Mouse (Mus musculus) heart, postnatal 36 days (tissue): ENCODE data around the gene AW549877. TPM values are rescaled to one million over a fixed set of nuclear protein-coding genes. Genes with fewer than 3 reads are reported as not detected.

Experiments
- DNase-seq, 2 experiments: peaks; one replicate each; pipeline ENCODE4 v3.0.0; 2021 to 2022
- intact Hi-C: fragments of 180-260 bp; cut with DNase I; formaldehyde crosslinking; loops from one replicate; pipeline ENCODE4 v1.15.1; 2025
- total RNA-seq, 2 experiments: library from RNA; stranded (reverse); gene quantifications; 2 replicates each; pipeline ENCODE4 v1.2.3; 2021

The AW549877 gene
- total RNA-seq: 10 to 100 TPM; 23.7 to 24.5 TPM

GRCm38 (mm10) chr15:3995448-3996266 lies at the start of gene AW549877:
Gene AW549877 (minus strand): TSS chr15:3995744.
- intact Hi-C loops: loop anchor here (1.0 to 10.0 kb wide), 4 partner anchors 16 to 561 kb away; partner anchors contain the start of genes Fbxo4 and Oxct1
- DNase-seq: peak; percentile 98 to 99

DNA sequence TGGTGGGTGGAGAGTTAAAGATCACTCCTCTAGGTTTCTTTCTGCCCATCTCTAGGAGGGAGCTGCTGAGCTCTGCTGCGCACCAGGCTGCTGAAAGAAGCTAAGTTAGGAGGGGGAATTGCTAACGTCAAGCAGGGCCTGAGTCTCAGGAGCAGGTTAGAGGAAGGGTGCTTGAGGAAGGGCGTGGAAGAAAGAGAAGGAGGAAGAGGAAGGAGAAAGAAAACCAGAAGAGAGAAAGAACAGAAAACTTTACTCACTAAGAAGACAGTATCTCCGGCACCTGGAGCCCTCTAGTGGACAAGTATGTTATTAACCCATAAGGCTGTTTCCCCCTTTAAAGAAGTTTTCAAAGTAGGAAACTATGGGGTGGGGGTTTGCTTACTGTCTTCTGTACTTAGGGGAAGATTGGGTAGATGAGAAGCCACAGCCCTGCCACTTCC lies 47.5 kb upstream of the AW549877 start:
- DNase-seq: no peak
- intact Hi-C loops: loop anchor here (1.0 to 5.0 kb wide), 3 partner anchors 46 to 746 kb away; partner anchors contain the start of gene AW549877

- intact Hi-C loops: loop anchor here (5.0 kb wide), 2 partner anchors 45 to 745 kb away; partner anchors contain the start of gene AW549877
- no peak for DNase-seq
These were observed 46.9 kb upstream of the AW549877 start for GRCm38 (mm10) chr15:4042423-4042822.

DNA sequence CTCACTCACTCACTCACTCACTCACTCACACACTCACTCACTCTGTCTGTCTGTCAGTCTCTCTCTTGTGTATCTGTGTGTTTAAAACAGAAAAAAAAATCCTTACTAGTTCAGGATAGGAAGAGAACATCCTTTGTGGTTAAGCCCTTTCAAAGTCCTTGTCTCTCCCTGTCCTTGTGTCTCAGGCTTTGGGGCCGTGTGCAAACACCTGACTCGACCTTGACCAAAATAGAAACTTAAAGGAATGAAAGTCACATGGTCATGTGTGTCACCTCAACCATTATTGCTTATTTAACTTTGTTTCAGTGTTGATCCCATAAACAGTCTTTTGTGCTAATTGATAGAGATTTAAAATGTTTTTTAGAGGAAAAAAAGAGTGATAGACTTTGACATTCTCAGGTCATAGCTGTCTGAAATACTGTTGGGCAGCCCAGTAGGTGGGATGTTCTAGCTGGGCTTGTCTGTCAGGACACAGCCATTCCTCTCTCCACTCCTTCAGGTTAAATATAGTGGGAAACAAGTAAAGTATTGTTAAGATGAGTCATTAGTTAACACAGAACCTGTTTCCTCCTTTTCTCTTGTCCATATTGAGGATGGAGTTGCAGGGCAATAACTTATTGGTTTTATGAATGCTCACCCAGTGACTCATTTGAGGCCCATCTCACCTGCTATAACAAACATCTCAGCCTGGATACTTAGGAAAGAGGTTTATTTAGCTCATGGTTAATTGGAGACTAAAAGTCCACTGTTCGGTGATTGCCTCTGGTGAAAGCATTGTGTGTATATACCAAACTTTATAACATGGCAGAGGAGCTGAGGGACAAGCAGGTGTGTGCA lies 37.8 kb upstream of the AW549877 start:
- DNase-seq: no peak

GRCm38 (mm10) chr15:4028960-4029359 lies 33.4 kb upstream of the AW549877 start:
- no peak for DNase-seq
- intact Hi-C loops: loop anchor here (5.0 to 10.0 kb wide), 2 partner anchors 67 to 594 kb away; no protein-coding TSS in a partner anchor

More for the DNA sequence above, 37.8 kb upstream of the AW549877 start:
- intact Hi-C loops: no loop called here

- intact Hi-C loops: loop anchor here (5.0 to 10.0 kb wide), 2 partner anchors 66 to 594 kb away; no protein-coding TSS in a partner anchor
- no peak for DNase-seq
These were observed 32.8 kb upstream of the AW549877 start for GRCm38 (mm10) chr15:4028411-4028700.

DNA sequence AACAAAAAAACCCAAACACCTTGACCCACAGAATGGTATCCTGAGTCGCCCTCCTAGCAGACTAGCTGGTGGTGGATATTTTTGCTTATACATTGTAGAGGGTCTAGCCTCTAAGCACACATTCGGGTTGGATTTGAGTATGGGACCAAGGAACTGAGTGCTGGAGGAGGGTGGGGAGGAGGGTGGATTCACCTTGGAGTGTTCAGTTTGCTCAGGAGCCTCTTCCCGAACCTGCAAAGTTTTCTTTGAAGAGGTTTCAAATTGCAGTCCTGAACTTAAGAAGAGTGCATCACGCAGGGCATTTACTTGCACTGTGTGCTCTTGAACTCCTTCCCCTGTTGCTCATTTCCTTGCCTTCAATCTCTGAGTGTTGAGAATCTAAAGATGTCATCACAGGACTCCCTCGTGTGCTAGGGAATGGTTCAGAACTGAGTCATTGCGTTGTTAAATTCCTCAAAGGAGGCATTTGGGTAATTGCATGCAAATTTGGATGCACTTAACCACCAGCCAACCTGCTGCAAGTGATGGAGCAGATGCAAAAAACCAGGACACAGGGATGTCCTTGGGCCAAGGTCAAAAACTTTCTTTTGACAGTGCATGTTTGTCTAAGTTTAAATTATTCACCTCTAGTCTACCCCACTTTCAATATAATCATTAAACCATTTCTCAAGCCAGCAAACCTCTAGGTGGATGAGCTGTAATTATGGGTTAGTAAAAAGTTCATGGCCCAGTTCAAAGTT lies 32.3 kb upstream of the AW549877 start:
- intact Hi-C loops: loop anchor here (1.0 to 10.0 kb wide), 3 partner anchors 49 to 593 kb away; partner anchors contain the start of gene Fbxo4
- no peak for DNase-seq

DNA sequence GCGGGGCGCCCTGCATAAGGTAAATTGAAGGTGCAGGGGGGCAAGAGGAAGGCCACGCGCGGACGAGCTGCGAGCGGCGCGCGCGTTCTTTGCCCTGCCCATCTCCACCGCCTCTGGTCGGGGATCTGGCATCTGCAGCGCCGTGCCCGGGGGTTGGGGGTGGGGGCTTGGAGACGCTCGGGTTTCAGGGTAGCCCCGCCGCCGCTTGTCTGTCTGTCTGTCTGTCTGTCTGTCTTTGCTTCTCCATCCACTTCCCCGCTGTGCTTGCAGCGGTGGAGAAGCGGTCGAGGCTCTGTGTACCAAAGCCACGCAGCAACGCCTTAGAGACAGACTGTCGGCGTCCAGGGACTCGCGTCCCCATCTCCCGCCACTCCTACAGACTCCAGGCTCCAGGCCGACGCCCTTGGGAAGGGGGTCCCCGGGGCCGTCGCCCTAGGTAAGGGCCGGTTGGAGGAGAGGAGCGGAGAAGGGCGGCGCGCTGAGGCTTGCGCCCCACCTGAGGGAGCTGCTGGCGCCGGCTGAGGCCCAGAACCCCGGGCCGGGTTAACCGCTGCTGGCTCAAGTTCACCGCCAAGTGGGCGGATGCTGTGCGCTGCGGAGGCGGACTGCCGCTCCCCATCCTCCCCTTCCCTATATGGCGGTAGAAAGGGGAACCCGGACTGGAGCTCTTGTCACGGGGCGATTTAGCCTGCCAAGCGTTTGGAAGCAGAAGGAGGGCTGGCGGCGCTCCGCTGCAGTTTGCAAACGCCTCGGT lies 31.5 kb upstream of the AW549877 start:
- intact Hi-C loops: loop anchor here (1.0 to 10.0 kb wide), 4 partner anchors 32 to 592 kb away; partner anchors contain the start of genes AW549877 and Fbxo4
- DNase-seq: peak; percentile 84 to 90

- intact Hi-C loops: loop anchor here (1.0 to 10.0 kb wide), 3 partner anchors 31 to 592 kb away; partner anchors contain the start of gene AW549877
- DNase-seq: peak; percentile 81 to 89
These were observed 30.8 kb upstream of the AW549877 start, which contains the start of gene Oxct1 for GRCm38 (mm10) chr15:4026231-4026773. Gene Oxct1 (plus strand): TSS chr15:4026383.

- intact Hi-C loops: loop anchor here (5.0 to 10.0 kb wide), 2 partner anchors 63 to 591 kb away; no protein-coding TSS in a partner anchor
- peak in 1 of 2 experiments; percentile 39 for DNase-seq
These were observed 30.0 kb upstream of the AW549877 start for GRCm38 (mm10) chr15:4025508-4025904.

GRCm38 (mm10) chr15:4024726-4025507 lies 29.4 kb upstream of the AW549877 start:
- intact Hi-C loops: loop anchor here (5.0 to 10.0 kb wide), 2 partner anchors 63 to 590 kb away; no protein-coding TSS in a partner anchor
- DNase-seq: peak in 1 of 2 experiments; percentile 22

DNA sequence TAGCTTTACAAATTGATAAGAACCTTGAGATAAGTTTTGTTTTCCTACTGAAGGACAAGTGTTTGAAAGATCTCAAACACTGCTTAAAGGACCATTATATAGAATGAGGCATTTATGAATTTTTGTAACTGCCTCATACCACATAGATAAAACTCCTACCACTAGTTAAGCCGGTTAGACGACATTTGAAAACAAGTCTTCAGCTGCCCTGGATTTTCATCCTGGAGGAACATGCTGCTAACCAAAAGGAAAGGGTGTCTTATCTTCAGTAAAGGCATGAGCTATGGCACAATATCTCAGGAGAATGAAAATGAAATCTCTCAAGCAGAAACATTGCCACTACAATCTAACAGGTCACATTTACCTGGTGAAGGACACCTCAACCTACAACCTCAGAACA lies 28.2 kb upstream of the AW549877 start:
- intact Hi-C loops: loop anchor here (10.0 kb wide), 1 partner anchor 589 kb away; no protein-coding TSS in a partner anchor
- no peak for DNase-seq

GRCm38 (mm10) chr15:4020711-4021110 lies 25.2 kb upstream of the AW549877 start:
- DNase-seq: no peak
- intact Hi-C loops: loop anchor here (10.0 kb wide), 1 partner anchor 586 kb away; no protein-coding TSS in a partner anchor

- intact Hi-C loops: no loop called here
- DNase-seq: no peak
These were observed 18.3 kb upstream of the AW549877 start for GRCm38 (mm10) chr15:4013873-4014272.

- intact Hi-C loops: no loop called here
These were observed 5.0 kb upstream of the AW549877 start for GRCm38 (mm10) chr15:4000536-4000935.

GRCm38 (mm10) chr15:3999144-3999543 lies 3.6 kb upstream of the AW549877 start:
- intact Hi-C loops: loop anchor here (5.0 to 10.0 kb wide), 2 partner anchors 43 to 564 kb away; no protein-coding TSS in a partner anchor
- DNase-seq: no peak

More at GRCm38 (mm10) chr15:4000536-4000935, 5.0 kb upstream of the AW549877 start:
- DNase-seq: no peak

DNA sequence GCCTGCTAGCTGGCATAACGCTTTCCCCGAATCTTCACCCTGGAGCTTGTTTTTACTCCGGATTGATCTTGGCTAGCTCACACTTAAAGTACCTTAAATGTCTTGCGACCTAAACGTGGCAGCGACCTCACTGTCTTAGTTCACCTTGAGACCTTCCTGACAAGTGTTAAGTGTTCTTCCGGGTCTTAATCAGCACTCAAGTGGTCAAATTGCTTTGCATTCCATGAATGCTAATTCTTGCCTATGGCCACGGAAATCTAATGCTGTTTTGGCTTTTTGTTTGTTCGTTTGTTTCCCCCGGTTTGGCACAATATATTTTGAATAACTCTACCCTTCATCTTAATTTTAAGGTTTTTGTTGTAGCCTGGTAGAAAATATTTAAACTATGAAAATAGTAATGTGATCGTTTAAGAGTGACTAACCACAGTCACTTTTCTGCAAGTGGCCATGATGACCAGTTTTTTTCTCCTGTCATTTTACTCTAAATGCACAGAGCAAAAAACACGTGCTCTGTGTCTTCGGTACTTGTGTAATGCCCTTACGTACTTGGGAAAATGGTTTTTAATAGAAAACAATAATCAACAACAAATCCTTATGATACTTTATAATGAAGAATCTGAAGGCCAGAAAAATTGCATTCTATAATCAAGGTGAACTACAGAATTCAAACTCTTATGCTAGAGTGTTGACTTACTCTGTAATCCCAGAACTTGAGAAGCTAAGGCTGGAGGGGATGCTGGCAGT lies 895 bp upstream of the AW549877 start:
- no peak for DNase-seq
- intact Hi-C loops: loop anchor here (5.0 to 10.0 kb wide), 2 partner anchors 46 to 562 kb away; no protein-coding TSS in a partner anchor
